Mouse (Mus musculus) C2C12 (cell line): Measurements from ENCODE around the gene Sncg.

ENCODE experiments used
- CEBPB ChIP-seq: IDR thresholded peaks from one replicate; pipeline ENCODE4 v1.6.1; 2011; ENCODE audit warnings: low read depth, mild to moderate bottlenecking, control low read depth, moderate library complexity
- CTCF ChIP-seq: IDR thresholded peaks from one replicate; pipeline ENCODE4 v1.5.1; 2011; ENCODE audit not compliant: control insufficient read depth, insufficient read depth, insufficient read length
- USF1 ChIP-seq: IDR thresholded peaks from one replicate; pipeline ENCODE4 v1.6.1; 2011; ENCODE audit warnings: low read depth, mild to moderate bottlenecking, control low read depth, moderate library complexity

GRCm38 (mm10) chr14:34344361-34344760 lies 30.2 kb downstream of the Sncg start:
- TF ChIP-seq CTCF (no peak), CEBPB (no peak), USF1 (no peak)
